Mouse (Mus musculus) liver, embryonic 14.5 days (tissue): ENCODE measurements around the gene Sept5.

Source experiments
- CTCF ChIP-seq: IDR thresholded peaks from 2 replicates; pipeline ENCODE4 v1.5.1; 2016; ENCODE audit warnings: antibody characterized with exemption, low read depth, control low read depth
- EP300 ChIP-seq: IDR thresholded peaks from 2 replicates; pipeline ENCODE4 v1.6.1; 2016; ENCODE audit warnings: antibody characterized with exemption, low read depth

- TF ChIP-seq CTCF: no peak
- no peak for TF ChIP-seq EP300
Observed at GRCm38 (mm10) chr16:18627163-18627562, 2.6 kb downstream of the Sept5 start.
